Mouse (Mus musculus) liver, embryonic 11.5 days (tissue): ENCODE results near the gene Tmem9. TPM values are rescaled to one million over a fixed set of nuclear protein-coding genes. Genes with fewer than 3 reads are reported as not detected.

Experiments
- ATAC-seq: fragments of 200-750 bp; cut with Nextera tagmentation; replicated peaks from 2 replicates; pipeline ENCODE4 v1.8.0; 2017; ENCODE audit warnings: moderate number of reproducible peaks, mild to moderate bottlenecking, moderate TSS enrichment, moderate library complexity; ENCODE audit not compliant: low FRiP score
- DNase-seq: peaks from one replicate; pipeline ENCODE4 v3.0.0-alpha.2; 2017; ENCODE audit warnings: low spot score
- H3K27ac ChIP-seq: fragments of 300-500 bp; sonication (generic); 2 replicates; pipeline ENCODE4 v1.5.1; 2014; ENCODE audit warnings: mild to moderate bottlenecking, low read depth, low read length, control low read depth
- H3K27me3 ChIP-seq: fragments of 300-500 bp; sonication (generic); replicated peaks from 2 replicates; pipeline ENCODE4 v1.6.1; 2014; ENCODE audit warnings: low read length, mixed read lengths; ENCODE audit not compliant: control insufficient read depth, insufficient read depth
- H3K36me3 ChIP-seq: fragments of 300-500 bp; sonication (generic); 2 replicates; pipeline ENCODE4 v1.6.1; 2014; ENCODE audit warnings: mild to moderate bottlenecking, low read length, moderate library complexity, mixed read lengths; ENCODE audit not compliant: control insufficient read depth, insufficient read depth
- H3K4me1 ChIP-seq: fragments of 300-500 bp; sonication (generic); replicated peaks from 2 replicates; pipeline ENCODE4 v1.6.1; 2014; ENCODE audit warnings: low read length, mixed read lengths; ENCODE audit not compliant: control insufficient read depth, insufficient read depth
- H3K4me2 ChIP-seq: fragments of 300-500 bp; sonication (generic); 2 replicates; pipeline ENCODE4 v1.6.1; 2014; ENCODE audit warnings: mild to moderate bottlenecking, control low read depth, moderate library complexity
- H3K4me3 ChIP-seq: fragments of 300-500 bp; sonication (generic); 2 replicates; pipeline ENCODE4 v1.5.1; 2014; ENCODE audit warnings: low read depth, low read length, control low read depth
- H3K9ac ChIP-seq: fragments of 300-500 bp; sonication (generic); 2 replicates; pipeline ENCODE4 v1.6.1; 2014; ENCODE audit warnings: low read depth, low read length, control low read depth
- H3K9me3 ChIP-seq: fragments of 300-500 bp; sonication (generic); 2 replicates; pipeline ENCODE4 v1.6.1; 2016; ENCODE audit warnings: low read length, inconsistent platforms, mixed read lengths; ENCODE audit not compliant: control insufficient read depth
- whole genome bisulfite sequencing: fragments of 180-500 bp; shearing (Covaris S2); extraction: QIAGEN DNeasy Blood & Tissue Kit; methylation state at CpG from one replicate; pipeline ENCODE4 v1.1.7; 2014; 5-methylcytosine and 5-hydroxymethylcytosine counted together
- polyA plus RNA-seq: library from polyadenylated mRNA; unstranded; fragments of >200 nt; fragmentation: Nextera tagmentation; extraction: Ambion mirVana; gene quantifications from 2 replicates; pipeline ENCODE4 v1.2.1, GENCODE M21; 2014

The Tmem9 gene
- polyA plus RNA-seq, 1 experiment from 2014 or later, result 92.6 TPM

- Histone ChIP-seq H3K36me3 (no peaks in the 10 kb centered on the region), H3K9ac (no peak overlapping the region), H3K4me3 (no peak overlapping the region), H3K4me1 (no peaks in the 10 kb centered on the region), H3K4me2 (no peak overlapping the region), H3K9me3 (no peaks in the 10 kb centered on the region), H3K27me3 (no peaks in the 10 kb centered on the region; the same call in 1 of the 2 replicates), H3K27ac (no peak overlapping the region)
- no peak for DNase-seq
- ATAC-seq, result no peak
- 91% methylated on average over 1 of the region's 1 CpGs for WGBS
Measured at GRCm38 (mm10) chr1:136081161-136081560, 73.2 kb downstream of the Tmem9 start.

Other genes with a start within 250 kb of the Tmem9 start
- gene Phlda3, start 242.0 kb upstream of the Tmem9 start, polyA plus RNA-seq, result 22.5 and 22.8 TPM in 2 replicates
- 42.1 and 58.2 TPM in 2 replicates for gene Tnni1, start 228.7 kb upstream of the Tmem9 start, polyA plus RNA-seq
- 0.99 and 1.7 TPM in 2 replicates for gene Lad1, start 189.6 kb upstream of the Tmem9 start, polyA plus RNA-seq
- gene Tnnt2, start 171.8 kb upstream of the Tmem9 start, polyA plus RNA-seq, result 12.9 and 37.4 TPM in 2 replicates
- gene Pkp1, start 88.9 kb upstream of the Tmem9 start, polyA plus RNA-seq, result 0.09 and 0.10 TPM in 2 replicates
- not detected in 2 replicates for gene Igfn1, start 1.8 kb upstream of the Tmem9 start, polyA plus RNA-seq
- 0.47 TPM in 1 of 2 replicates, not detected in the other for gene Ascl5, start 42.7 kb downstream of the Tmem9 start, polyA plus RNA-seq
- gene Cacna1s, start 44.6 kb downstream of the Tmem9 start, polyA plus RNA-seq, result 0.09 and 0.45 TPM in 2 replicates
- gene Kif21b, start 123.2 kb downstream of the Tmem9 start, polyA plus RNA-seq, result 3.6 and 4.8 TPM in 2 replicates
- gene Mroh3, start 204.7 kb downstream of the Tmem9 start, polyA plus RNA-seq, result not detected in 2 replicates
- gene Inava, start 226.1 kb downstream of the Tmem9 start, polyA plus RNA-seq, result 3.1 and 3.2 TPM in 2 replicates